Mouse (Mus musculus) 416B (cell line): ENCODE measurements around the gene Trim41.

Source experiments
- DNase-seq: peaks from one replicate; pipeline ENCODE4 v3.0.0; 2011; ENCODE audit warnings: low read depth

Gene Trim41

GRCm38 (mm10) chr11:48789973-48790823 is 27.0 kb downstream of the Trim41 start:
- peak; percentile 87 for DNase-seq

- no peak for DNase-seq
Measured at GRCm38 (mm10) chr11:48789215-48789614, 27.9 kb downstream of the Trim41 start.

GRCm38 (mm10) chr11:48788311-48789089 is 28.7 kb downstream of the Trim41 start:
- DNase-seq, result peak; percentile 95

- DNase-seq, result peak; percentile 97
Measured at GRCm38 (mm10) chr11:48787455-48788211, 29.5 kb downstream of the Trim41 start.

- DNase-seq, result no peak
Measured at GRCm38 (mm10) chr11:48782243-48782642, 34.9 kb downstream of the Trim41 start.

- peak; percentile 79 for DNase-seq
Measured at GRCm38 (mm10) chr11:48779450-48779849, 37.7 kb downstream of the Trim41 start.

- DNase-seq, result no peak
Measured at GRCm38 (mm10) chr11:48777303-48777702, 39.9 kb downstream of the Trim41 start.

GRCm38 (mm10) chr11:48776664-48777063 is 40.5 kb downstream of the Trim41 start:
- DNase-seq, result peak; percentile 79

GRCm38 (mm10) chr11:48775483-48775882 is 41.7 kb downstream of the Trim41 start:
- peak; percentile 80 for DNase-seq

GRCm38 (mm10) chr11:48774443-48775298 is 42.5 kb downstream of the Trim41 start:
- peak; percentile 76 for DNase-seq

GRCm38 (mm10) chr11:48771691-48772090 is 45.5 kb downstream of the Trim41 start:
- peak; percentile 78 for DNase-seq

- DNase-seq, result no peak
Measured at GRCm38 (mm10) chr11:48767195-48767876, 49.8 kb downstream of the Trim41 start.

GRCm38 (mm10) chr11:48764119-48764518 is 53.0 kb downstream of the Trim41 start:
- DNase-seq, result no peak

GRCm38 (mm10) chr11:48759021-48759420 is 58.1 kb downstream of the Trim41 start:
- no peak for DNase-seq
